Mouse (Mus musculus) effector memory CD4-positive, alpha-beta T cell, adult 7 months (primary cell): ENCODE results near the gene Slc51b. TPM values are rescaled to one million over a fixed set of nuclear protein-coding genes. Genes with fewer than 3 reads are reported as not detected.

Source experiments
- polyA plus RNA-seq: library from polyadenylated mRNA; unstranded; fragments of 100-300 nt; shearing (Covaris generic); gene quantifications from one replicate; pipeline ENCODE4 v1.2.1, GENCODE M21; 2017

Gene Slc51b
- not detected for polyA plus RNA-seq

DNA sequence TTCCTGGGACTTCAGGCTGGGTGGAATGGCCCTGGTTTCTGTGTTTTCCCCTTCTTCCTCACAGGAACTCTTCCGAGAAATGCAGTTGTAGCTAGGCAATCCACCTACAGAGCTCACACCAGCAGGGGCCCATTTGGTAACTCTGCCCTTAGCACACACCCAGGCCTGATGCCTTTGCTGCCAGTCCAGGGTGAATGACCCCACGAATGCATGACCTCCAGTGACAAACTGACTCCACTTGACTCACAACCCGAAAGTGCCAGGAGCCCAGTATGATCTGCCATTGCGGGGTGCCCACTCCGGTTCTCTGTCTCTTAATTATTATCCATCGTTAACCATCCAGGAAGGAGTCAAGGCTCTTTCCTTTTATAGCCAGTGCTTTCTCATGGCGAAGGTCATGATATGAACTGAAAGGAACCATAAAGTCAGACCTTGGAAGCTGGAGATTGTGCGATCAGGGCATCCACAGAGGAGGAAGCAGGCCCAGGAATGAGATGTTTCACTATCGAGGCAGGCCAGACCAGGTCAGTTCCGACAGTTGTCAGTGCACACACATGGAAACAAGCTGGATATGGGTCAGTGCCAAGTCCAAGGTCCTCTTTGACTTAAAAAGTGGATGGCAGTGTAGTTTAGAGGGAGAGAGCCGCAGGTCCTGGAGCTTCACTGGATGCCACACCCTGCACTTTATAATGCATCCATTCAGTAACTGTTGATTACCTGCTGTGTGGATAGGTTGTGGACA lies at the start of gene Slc51b:
Gene Slc51b (minus strand): TSS at position 196 of the 742 bp plus-strand sequence.

DNA sequence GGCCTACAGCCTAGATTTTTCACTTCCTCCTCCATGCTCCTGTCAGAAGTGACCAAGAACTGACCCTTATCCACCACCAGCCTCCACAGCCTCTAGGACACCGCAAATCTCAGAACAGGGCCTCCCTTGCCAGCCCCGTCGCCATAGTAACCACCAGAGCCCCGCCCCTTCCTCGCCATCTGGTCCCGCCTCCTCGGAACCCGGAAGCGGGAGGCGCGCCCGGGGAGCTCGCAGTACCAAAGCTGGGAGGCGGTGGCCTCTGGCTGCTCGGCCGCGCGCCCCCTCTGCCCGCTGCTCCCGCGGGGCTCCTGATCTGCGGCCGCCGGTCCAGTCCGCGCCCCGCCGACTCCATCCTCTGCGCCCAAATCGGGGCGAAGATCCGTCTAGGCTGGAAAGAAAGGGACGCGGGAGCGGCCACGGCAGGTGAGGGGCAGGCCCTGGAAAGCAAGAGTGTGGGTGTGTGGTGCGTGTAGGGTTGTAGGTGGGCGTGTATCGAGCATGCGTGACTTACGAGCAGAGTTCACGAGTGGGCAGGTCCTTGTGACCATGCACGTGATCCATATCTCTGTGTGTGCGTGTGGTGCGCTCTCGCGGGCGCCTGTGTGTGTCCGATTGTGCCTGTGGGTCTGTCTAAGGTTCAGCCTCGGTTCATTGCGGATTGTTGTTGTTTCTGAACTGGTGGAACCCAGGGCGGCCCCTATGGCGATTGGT lies 38.1 kb upstream of the Slc51b start, which contains the start of gene Spg21:
Gene Spg21 (plus strand): TSS at position 216 of the 711 bp plus-strand sequence.

DNA sequence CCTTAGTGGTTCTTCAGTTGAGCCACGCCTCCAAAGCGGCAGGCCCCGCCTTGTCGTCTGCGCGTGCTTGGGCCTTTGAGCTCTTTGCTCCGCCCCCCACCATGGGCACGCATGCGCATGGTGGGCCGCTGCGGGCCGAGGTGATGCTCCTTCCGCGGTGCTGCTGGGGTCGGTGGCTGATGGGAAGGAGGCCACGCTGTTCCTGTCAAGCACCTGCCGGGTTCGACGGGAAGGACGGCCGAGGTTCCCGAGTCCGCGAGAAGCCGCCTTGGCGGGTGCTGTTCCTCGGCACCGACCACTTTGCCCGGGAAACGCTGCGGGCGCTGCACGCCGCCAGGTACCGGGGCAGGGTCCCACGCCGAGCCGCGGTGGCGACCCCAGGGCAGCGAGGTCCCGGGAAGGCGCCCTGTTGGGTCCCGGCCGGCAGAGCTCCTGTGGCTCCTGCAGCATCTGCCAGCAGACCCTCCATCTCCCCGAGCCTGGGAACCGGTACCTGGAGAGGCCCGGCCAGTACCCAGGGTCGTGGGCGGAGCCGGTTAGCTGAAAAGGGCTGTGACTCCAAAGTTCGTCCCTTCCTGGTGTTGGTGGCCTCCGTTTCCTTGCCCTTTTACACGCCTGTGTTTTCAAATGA lies 13.0 kb upstream of the Slc51b start, which contains the start of gene Mtfmt:
Gene Mtfmt (plus strand): TSS at position 112 of the 631 bp plus-strand sequence.

DNA sequence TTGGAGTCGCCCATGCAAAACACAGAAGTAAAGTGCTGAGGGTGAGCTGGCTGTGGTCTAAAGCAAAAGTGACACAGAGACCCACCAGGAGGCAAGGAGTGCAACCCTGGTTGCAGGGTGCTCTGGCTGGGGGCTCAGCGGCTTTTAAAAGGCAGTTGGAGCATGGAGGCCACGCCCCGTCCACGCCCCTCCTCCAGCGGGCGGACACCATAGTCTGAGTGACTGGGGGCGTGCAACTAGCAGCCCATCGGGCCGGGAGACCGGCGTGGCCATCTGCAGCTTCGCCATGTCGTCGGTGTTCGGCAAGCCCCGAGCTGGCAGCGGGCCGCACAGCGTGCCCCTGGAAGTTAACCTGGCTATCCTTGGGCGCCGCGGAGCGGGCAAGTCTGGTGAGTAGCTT lies 24.5 kb downstream of the Slc51b start, which contains the start of gene Rasl12:
Gene Rasl12 (plus strand): TSS at position 228 of the 400 bp plus-strand sequence.

DNA sequence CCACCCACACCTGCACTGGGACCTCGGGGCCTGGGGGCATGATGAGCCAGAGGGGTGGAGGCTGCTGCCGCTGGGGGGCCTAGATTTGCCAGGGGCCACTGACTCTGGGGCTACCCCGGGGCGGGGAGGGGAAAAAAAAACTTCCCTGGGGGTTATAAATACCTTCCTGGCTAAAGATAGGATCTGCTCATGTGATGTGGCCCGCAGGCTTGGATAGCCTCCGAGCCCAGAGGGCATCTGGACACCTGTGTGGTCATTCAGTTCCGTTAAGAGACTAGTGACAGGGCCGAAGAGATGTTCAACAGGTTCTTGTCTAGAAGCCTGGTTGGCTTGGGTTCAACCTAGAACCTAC lies 31.2 kb downstream of the Slc51b start, which contains the start of gene Kbtbd13:
Gene Kbtbd13 (minus strand): TSS at position 40 of the 352 bp plus-strand sequence.

Other genes starting within 250 kb of the Slc51b start
- gene Parp16, start 227.6 kb downstream of the Slc51b start, polyA plus RNA-seq: 13.0 TPM
- gene Cilp, start 157.8 kb downstream of the Slc51b start, polyA plus RNA-seq: 0.15 TPM
- gene Clpx, start 128.7 kb downstream of the Slc51b start, polyA plus RNA-seq: 31.3 TPM
- gene Pdcd7, start 76.9 kb downstream of the Slc51b start, polyA plus RNA-seq: 24.2 TPM
- not detected for gene Ubap1l, start 61.9 kb downstream of the Slc51b start, polyA plus RNA-seq
- not detected for gene Kbtbd13, start 31.3 kb downstream of the Slc51b start, polyA plus RNA-seq
- not detected for gene Rasl12, start 24.4 kb downstream of the Slc51b start, polyA plus RNA-seq
- 22.2 TPM for gene Mtfmt, start 12.8 kb upstream of the Slc51b start, polyA plus RNA-seq
- 103 TPM for gene Spg21, start 38.0 kb upstream of the Slc51b start, polyA plus RNA-seq
- not detected for gene Ankdd1a, start 97.2 kb upstream of the Slc51b start, polyA plus RNA-seq
- gene Plekho2, start 157.1 kb upstream of the Slc51b start, polyA plus RNA-seq: 41.4 TPM
- gene Pif1, start 164.2 kb upstream of the Slc51b start, polyA plus RNA-seq: 0.16 TPM
- 1.5 TPM for gene Rbpms2, start 206.7 kb upstream of the Slc51b start, polyA plus RNA-seq
- 56.2 TPM for gene Oaz2, start 245.0 kb upstream of the Slc51b start, polyA plus RNA-seq